Mouse (Mus musculus): ENCODE measurements at regions not wholly inside any gene's neighbourhood (a gene's known extent, or its start where the extent isn't known, plus 50 kb on each side); places are given as distances from the start of the nearest gene placed in this dataset.

GRCm38 (mm10) chr17:51405059-51405458 is 225.9 kb upstream of the Tbc1d5 start:
- TF ChIP-seq POLR2A (IDR thresholded peaks at IDR 0.05; ENCODE audit: extremely low read depth, insufficient read depth, low read length) (no peak), CTCF (IDR thresholded peaks at IDR 0.05; ENCODE audit: low read depth, low read length) (no peak)
